Comparison of ENCODE assay signal across 22 mouse cellular contexts in the genomic region with DNA sequence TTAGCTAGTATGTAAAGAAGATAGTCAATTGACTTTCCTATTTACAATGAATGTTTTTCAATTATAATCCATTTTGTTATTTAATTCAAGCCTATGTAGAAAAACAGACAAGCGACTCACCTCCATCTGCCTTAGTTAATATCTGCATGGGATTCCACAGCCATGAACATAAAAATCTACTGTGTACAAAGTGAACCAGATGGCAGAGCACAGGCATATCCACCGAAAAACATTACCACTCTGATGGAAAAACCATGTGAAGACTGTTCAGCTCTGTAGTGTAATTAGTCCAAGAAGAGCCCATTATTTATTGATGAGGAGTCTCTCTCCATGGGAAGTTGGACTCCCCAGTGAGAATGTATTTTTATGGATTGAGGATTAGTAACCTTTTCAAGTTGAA. TPM values are rescaled to one million over a fixed set of nuclear protein-coding genes. Genes with fewer than 3 reads are reported as not detected.
DNase-seq lines count a peak whose midpoint lies in the region; ATAC-seq and TF ChIP-seq lines count a peak whose summit lies in the region.
"Had no signal": no experiment of that assay in that cellular context is flagged by ENCODE, and none has a peak within 500 bp of the region (broad histone marks: within the 10 kb centered on the region; RNA-seq: fewer than 3 reads in every experiment).

No protein-coding gene starts in this region.

- no peak for ATAC-seq in hindbrain, postnatal 0 days
- ATAC-seq: intestine, embryonic 16.5 days had no signal

- DNase-seq in cerebellum, postnatal 10 days = peak; percentile 8 to 22
- no peak for DNase-seq in cerebellum, adult 11-12 months
- DNase-seq in layer of hippocampus, adult 18-20 months (ENCODE audit: low spot score in 2 of 2) = peak; percentile 14 to 27
- no peak for DNase-seq in layer of hippocampus, adult 9-11 months
- peak; percentile 60 for DNase-seq in brain, adult 2 months (ENCODE audit: low read depth, low spot score)
- no peak for DNase-seq in hindbrain, postnatal 0 days (ENCODE audit: low spot score)
- DNase-seq in kidney, adult 8-10 months = no peak
- DNase-seq: adrenal gland, postnatal 36 days; cerebellum, postnatal 25 days; embryo, embryonic 11 days; gastrocnemius, postnatal 25 days; heart, postnatal 4 days; right cerebral cortex, postnatal 25 days; thymus, postnatal 36 days had no signal

- no peak overlapping the region for H3K9ac ChIP-seq in hindbrain, postnatal 0 days (replicated peaks; ENCODE audit: low read length)
- H3K9ac ChIP-seq: heart, embryonic 15.5 days; limb, embryonic 15.5 days; liver, embryonic 15.5 days; neural tube, embryonic 12.5 days had no signal

- WGBS in hindbrain, postnatal 0 days = 55% methylated on average over 2 of the region's 2 CpGs

- no peaks in the 10 kb centered on the region for H3K36me3 ChIP-seq in hindbrain, postnatal 0 days (ENCODE audit: insufficient read depth, low read length)
- H3K36me3 ChIP-seq: heart, embryonic 15.5 days; limb, embryonic 15.5 days; liver, embryonic 15.5 days; neural tube, embryonic 12.5 days had no signal

- peaks cover 6% of the 10 kb centered on the region; the same call in 1 of the 2 replicates for H3K4me1 ChIP-seq in hindbrain, postnatal 0 days (ENCODE audit: insufficient read depth, low read length)
- H3K4me1 ChIP-seq: liver, embryonic 15.5 days had no signal

- peak overlapping the region; percentile 40 for H3K4me2 ChIP-seq in hindbrain, postnatal 0 days (ENCODE audit: low read depth, low read length)
- H3K4me2 ChIP-seq: heart, embryonic 15.5 days; limb, embryonic 15.5 days; liver, embryonic 15.5 days; neural tube, embryonic 12.5 days had no signal

- no peaks in the 10 kb centered on the region for H3K27me3 ChIP-seq in hindbrain, postnatal 0 days (ENCODE audit: insufficient read depth, low read length)
- H3K27me3 ChIP-seq: CH12.LX; heart, embryonic 15.5 days; limb, embryonic 15.5 days; neural tube, embryonic 12.5 days had no signal

- TF ChIP-seq CTCF in hindbrain, postnatal 0 days (IDR thresholded peaks at IDR 0.05; ENCODE audit: low read depth) = no peak

- H3K9me3 ChIP-seq in hindbrain, postnatal 0 days (ENCODE audit: low read length) = no peaks in the 10 kb centered on the region
- H3K9me3 ChIP-seq: heart, embryonic 15.5 days; limb, embryonic 15.5 days; liver, embryonic 15.5 days; neural tube, embryonic 12.5 days had no signal

- H3K4me3 ChIP-seq in hindbrain, postnatal 0 days (ENCODE audit: low read length) = no peak overlapping the region; the same call in 1 of the 2 replicates
- H3K4me3 ChIP-seq: heart, embryonic 15.5 days; limb, embryonic 15.5 days; liver, embryonic 15.5 days; neural tube, embryonic 12.5 days had no signal

- H3K27ac ChIP-seq in hindbrain, postnatal 0 days = no peak overlapping the region
- H3K27ac ChIP-seq: heart, embryonic 15.5 days; limb, embryonic 15.5 days; liver, embryonic 15.5 days; neural tube, embryonic 12.5 days had no signal

RNA-seq across cellular contexts. Expression of a gene that starts 7.0 kb away (rescaled TPM):
- 10 to 100 TPM; 41.4 to 42.8 TPM for total RNA-seq in layer of hippocampus, adult 18-20 months (2021)
- 77.8 and 84.3 TPM in 2 replicates for total RNA-seq in hindbrain, postnatal 0 days (2014; rRNA removed)
- 87.5 and 89.1 TPM in 2 replicates for polyA plus RNA-seq in hindbrain, postnatal 0 days (2015; fragmentation: Nextera tagmentation; extraction: Ambion mirVana)
- total RNA-seq: MEL; monocyte, adult 5-6 weeks had no signal

RNA-seq across cellular contexts. Expression of a gene that starts 38.5 kb away (rescaled TPM):
- total RNA-seq in layer of hippocampus, adult 18-20 months (2021) = 10 to 100 TPM; 38.8 to 39.4 TPM
- total RNA-seq in hindbrain, postnatal 0 days (2014; rRNA removed) = 9.8 and 15.6 TPM in 2 replicates
- polyA plus RNA-seq in hindbrain, postnatal 0 days (2015; fragmentation: Nextera tagmentation; extraction: Ambion mirVana) = 122 TPM in 2 replicates

Comparison
In these comparisons a context has a peak if more than half of its experiments do, and no peak if none do; other contexts are left out.
1. DNase-seq: peak in cerebellum, postnatal 10 days (2 of 2), layer of hippocampus, adult 18-20 months (2 of 2) and brain, adult 2 months (single experiment); none in cerebellum, adult 11-12 months (single experiment), layer of hippocampus, adult 9-11 months (single experiment), hindbrain, postnatal 0 days (single experiment) and kidney, adult 8-10 months (0 of 2).